Mouse (Mus musculus) liver, postnatal 0 days (tissue): Measurements from ENCODE around the gene Mmgt1. TPM values are rescaled to one million over a fixed set of nuclear protein-coding genes. Genes with fewer than 3 reads are reported as not detected.

Experiments used
- ATAC-seq: fragments of 200-750 bp; cut with Nextera tagmentation; 2 replicates; pipeline ENCODE4 v1.8.0; 2017; ENCODE audit warnings: mild to moderate bottlenecking, moderate library complexity
- DNase-seq: peaks from one replicate; pipeline ENCODE4 v3.0.0-alpha.2; 2016
- H3K27ac ChIP-seq: fragments of 300-500 bp; sonication (generic); 2 replicates; pipeline ENCODE4 v1.5.1; 2014; ENCODE audit warnings: antibody characterized with exemption, moderate library complexity, mild to moderate bottlenecking, low read depth
- H3K27me3 ChIP-seq: fragments of 300-500 bp; sonication (generic); 2 replicates; pipeline ENCODE4 v1.6.1; 2014; ENCODE audit warnings: low read length, control low read depth, mixed read lengths; ENCODE audit not compliant: insufficient read depth
- H3K36me3 ChIP-seq: fragments of 300-500 bp; sonication (generic); replicated peaks from 2 replicates; pipeline ENCODE4 v1.6.1; 2014; ENCODE audit warnings: mild to moderate bottlenecking, control low read depth, low read length, moderate library complexity, mixed read lengths; ENCODE audit not compliant: insufficient read depth
- H3K4me1 ChIP-seq: fragments of 300-500 bp; sonication (generic); 2 replicates; pipeline ENCODE4 v1.6.1; 2014; ENCODE audit warnings: antibody characterized with exemption, mild to moderate bottlenecking, control low read depth; ENCODE audit not compliant: insufficient read depth
- H3K4me2 ChIP-seq: fragments of 300-500 bp; sonication (generic); 2 replicates; pipeline ENCODE4 v1.6.1; 2014; ENCODE audit warnings: low read depth, mild to moderate bottlenecking, low read length, moderate library complexity, mixed read lengths
- H3K4me3 ChIP-seq: fragments of 300-500 bp; sonication (generic); 2 replicates; pipeline ENCODE4 v1.5.1; 2014; ENCODE audit warnings: low read depth, low read length
- H3K9ac ChIP-seq: fragments of 300-500 bp; sonication (generic); replicated peaks from 2 replicates; pipeline ENCODE4 v1.6.1; 2014; ENCODE audit warnings: mild to moderate bottlenecking, moderate library complexity
- H3K9me3 ChIP-seq: fragments of 300-500 bp; sonication (generic); 2 replicates; pipeline ENCODE4 v1.6.1; 2016; ENCODE audit warnings: mild to moderate bottlenecking, control low read depth, low read length, mixed read lengths
- CTCF ChIP-seq: sonication (generic); IDR thresholded peaks from 2 replicates; pipeline ENCODE4 v1.5.1; 2016; ENCODE audit warnings: antibody characterized with exemption, low read depth
- EP300 ChIP-seq: IDR thresholded peaks from 2 replicates; pipeline ENCODE4 v1.6.1; 2016; ENCODE audit warnings: antibody characterized with exemption, low read depth, mild to moderate bottlenecking
- WGBS: fragments of 180-500 bp; shearing (Covaris S2); extraction: QIAGEN DNeasy Blood & Tissue Kit; methylation state at CpG from one replicate; pipeline ENCODE4 v1.1.7; 2014; ENCODE audit not compliant: insufficient replicate concordance; 5-methylcytosine and 5-hydroxymethylcytosine counted together
- polyA plus RNA-seq: library from polyadenylated mRNA; unstranded; fragments of >200 nt; fragmentation: Nextera tagmentation; extraction: Ambion mirVana; gene quantifications from 2 replicates; pipeline ENCODE4 v1.2.1, GENCODE M21; 2015

Gene Mmgt1
- 4.8 and 5.0 TPM in 2 replicates for polyA plus RNA-seq

DNA sequence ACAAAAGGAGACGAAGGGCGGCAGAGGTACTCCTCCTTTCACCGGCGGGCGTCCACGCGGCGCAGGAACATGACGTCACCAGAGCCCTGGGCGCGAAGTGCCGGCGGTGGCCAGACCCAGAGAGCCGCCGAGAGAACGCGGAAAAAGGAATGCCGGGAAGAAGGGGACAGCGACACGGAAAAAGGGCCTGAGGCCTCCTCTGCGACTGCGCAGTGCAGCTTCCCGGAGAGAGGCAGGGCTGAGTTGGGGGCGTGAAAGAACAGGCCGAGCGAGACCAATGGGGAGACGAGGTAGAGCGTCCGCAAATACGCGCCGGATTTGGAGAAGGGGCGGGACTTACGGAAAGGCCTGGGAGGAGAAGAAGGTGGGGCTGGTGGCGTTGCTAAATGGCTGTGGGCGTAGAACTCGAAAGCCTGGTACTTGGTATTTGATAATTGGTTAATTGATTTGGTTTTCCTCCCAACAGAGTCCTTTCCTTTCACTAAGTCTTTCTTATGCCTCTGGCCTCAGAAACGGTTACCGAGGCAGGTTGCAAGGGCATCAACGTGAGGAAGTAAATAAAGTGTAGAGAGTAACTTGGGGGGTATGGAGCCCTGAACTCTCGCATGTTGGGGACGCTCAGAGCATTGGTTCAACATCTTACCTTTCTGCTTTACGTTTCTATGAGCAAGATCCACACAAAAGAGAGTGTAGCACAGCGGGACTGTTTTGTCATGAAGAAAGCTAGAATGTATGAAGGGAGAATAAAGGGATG, at the start of gene Mmgt1:
TSS of gene Mmgt1 (minus strand) at position 183 of the 754 bp plus-strand sequence.
- H3K9me3 ChIP-seq, result no peaks in the 10 kb centered on the region
- peak within 1 kb of the TSS; percentile 58 for H3K27ac ChIP-seq
- 13% methylated on average over 43 of the region's 44 CpGs for WGBS
- no peak for TF ChIP-seq CTCF
- no peak for TF ChIP-seq EP300
- H3K4me2 ChIP-seq, result peak within 1 kb of the TSS; percentile 69
- H3K36me3 ChIP-seq, result no peaks in the 10 kb centered on the region
- ATAC-seq (peak; percentile 98), DNase-seq (peak; percentile 89)
- peak within 1 kb of the TSS; percentile 85 for H3K9ac ChIP-seq
- H3K27me3 ChIP-seq, result no peaks in the 10 kb centered on the region
- H3K4me3 ChIP-seq, result peak within 1 kb of the TSS; percentile 71
- H3K4me1 ChIP-seq, result no peaks in the 10 kb centered on the region

DNA sequence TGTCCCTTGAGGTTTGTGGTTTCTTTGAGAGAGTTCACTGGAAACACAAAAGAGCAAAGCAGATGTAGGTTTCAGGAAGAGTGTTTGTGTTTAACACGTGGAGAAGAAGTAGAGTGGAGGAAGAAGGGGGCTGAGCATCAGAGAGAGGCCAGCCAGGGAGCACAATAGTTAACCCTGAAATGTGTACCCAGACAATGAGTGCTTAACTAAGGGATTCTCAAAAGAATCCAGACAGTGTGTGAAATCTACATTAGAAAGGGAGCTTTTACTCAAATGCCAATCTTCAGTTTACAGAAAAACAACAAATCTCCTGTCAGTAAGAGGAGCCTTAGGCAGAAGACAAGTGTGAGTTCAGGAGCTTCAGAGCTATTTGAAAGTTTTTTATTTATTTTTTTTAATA, 42.2 kb upstream of the Mmgt1 start:
- no peaks in the 10 kb centered on the region for H3K9me3 ChIP-seq
- no peak overlapping the region for H3K27ac ChIP-seq
- 19% methylated on average over 1 of the region's 1 CpGs for WGBS
- H3K9ac ChIP-seq, result no peak overlapping the region
- H3K36me3 ChIP-seq, result no peaks in the 10 kb centered on the region
- TF ChIP-seq CTCF (no peak), EP300 (no peak)
- ATAC-seq (no peak), DNase-seq (no peak)
- no peak overlapping the region for H3K4me2 ChIP-seq
- H3K4me1 ChIP-seq, result no peaks in the 10 kb centered on the region
- H3K27me3 ChIP-seq, result no peaks in the 10 kb centered on the region
- H3K4me3 ChIP-seq, result no peak overlapping the region

- TF ChIP-seq EP300 (no peak), CTCF (no peak)
- Histone ChIP-seq H3K27ac (no peak overlapping the region), H3K36me3 (no peaks in the 10 kb centered on the region), H3K9ac (no peak overlapping the region), H3K4me2 (no peak overlapping the region), H3K4me3 (no peak overlapping the region), H3K27me3 (no peaks in the 10 kb centered on the region), H3K4me1 (no peaks in the 10 kb centered on the region), H3K9me3 (no peaks in the 10 kb centered on the region)
- no peak for DNase-seq
- ATAC-seq, result no peak
- WGBS, result 81% methylated on average over 5 of the region's 5 CpGs
Observed at GRCm38 (mm10) chrX:56636185-56636584, 38.3 kb upstream of the Mmgt1 start.

DNA sequence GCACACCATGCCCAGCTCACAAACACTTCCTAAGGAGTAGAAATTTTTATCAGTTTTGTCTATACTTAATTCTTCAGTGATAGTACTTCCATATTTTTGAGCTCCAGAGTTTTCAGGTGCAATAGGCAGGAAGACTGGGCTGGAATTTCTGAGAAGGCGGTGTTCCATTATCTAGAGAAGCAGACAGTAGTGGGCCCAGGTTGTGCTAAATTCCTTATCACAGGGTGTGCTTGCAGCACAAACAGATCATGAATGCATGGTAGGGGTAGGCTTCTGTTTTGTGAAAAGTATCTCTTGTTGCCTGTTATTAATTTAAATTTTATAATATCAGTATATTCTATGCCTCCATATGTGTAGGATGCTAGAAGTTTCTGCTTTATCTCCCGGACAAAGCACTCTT, 17.4 kb upstream of the Mmgt1 start:
- 65% methylated on average over 2 of the region's 2 CpGs for WGBS
- no peak for ATAC-seq
- H3K4me2 ChIP-seq, result no peak overlapping the region
- no peaks in the 10 kb centered on the region for H3K9me3 ChIP-seq
- 0 out of 2 replicates have a peak, but pooled peaks cover 2% of the 10 kb centered on the region for H3K4me1 ChIP-seq
- no peak for TF ChIP-seq EP300
- H3K9ac ChIP-seq, result no peak overlapping the region
- H3K4me3 ChIP-seq, result no peak overlapping the region
- H3K36me3 ChIP-seq, result no peaks in the 10 kb centered on the region
- H3K27me3 ChIP-seq, result no peaks in the 10 kb centered on the region
- no peak for DNase-seq
- no peak overlapping the region for H3K27ac ChIP-seq

GRCm38 (mm10) chrX:56610318-56610694, 12.4 kb upstream of the Mmgt1 start:
- ATAC-seq (no peak), DNase-seq (peak; percentile 16)
- Histone ChIP-seq H3K27ac (no peak overlapping the region), H3K4me1 (peaks cover 4% of the 10 kb centered on the region; the same call in 1 of the 2 replicates), H3K36me3 (no peaks in the 10 kb centered on the region), H3K9me3 (no peaks in the 10 kb centered on the region), H3K4me3 (peak overlapping the region; percentile 73), H3K27me3 (no peaks in the 10 kb centered on the region), H3K4me2 (peak overlapping the region; percentile 82), H3K9ac (peak overlapping the region; percentile 72)
- WGBS, result 15% methylated on average over 13 of the region's 13 CpGs
- no peak for TF ChIP-seq CTCF
- TF ChIP-seq EP300, result no peak

DNA sequence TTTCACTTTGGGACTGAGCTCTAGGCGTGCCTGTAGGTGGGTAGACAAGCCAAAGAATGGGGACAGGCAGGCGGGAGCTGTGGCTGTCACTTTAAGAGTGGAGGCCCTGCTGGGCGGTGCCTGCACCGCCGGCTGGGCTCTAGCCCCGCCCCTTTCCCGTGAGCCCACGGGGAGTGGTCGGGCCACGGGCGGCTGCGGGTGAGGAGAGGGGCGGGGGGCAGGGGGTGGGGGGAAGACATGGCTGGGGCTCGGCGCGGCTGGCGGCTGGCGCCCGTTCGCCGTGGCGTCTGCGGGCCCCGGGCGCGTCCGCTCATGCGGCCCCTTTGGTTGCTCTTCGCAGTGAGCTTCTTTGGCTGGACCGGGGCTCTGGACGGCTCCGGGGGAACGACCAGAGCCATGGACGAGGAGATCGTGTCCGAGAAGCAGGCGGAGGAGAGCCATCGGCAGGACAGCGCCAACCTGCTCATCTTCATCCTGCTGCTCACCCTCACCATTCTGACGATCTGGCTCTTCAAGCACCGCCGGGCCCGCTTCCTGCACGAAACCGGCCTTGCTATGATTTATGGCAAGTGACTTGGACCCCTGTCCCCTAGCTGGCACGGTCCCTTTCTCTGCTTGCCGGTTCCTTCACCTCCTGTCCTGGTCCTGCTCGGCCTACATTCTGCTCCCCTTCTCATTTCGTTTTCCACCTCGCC, 11.9 kb upstream of the Mmgt1 start, which contains the start of gene Slc9a6:
TSS of gene Slc9a6 (plus strand) at position 135 of the 695 bp plus-strand sequence.
- H3K27me3 ChIP-seq, result no peaks in the 10 kb centered on the region
- ATAC-seq (peak; percentile 96), DNase-seq (peak; percentile 81)
- H3K4me3 ChIP-seq, result peak within 1 kb of the TSS; percentile 73
- H3K4me1 ChIP-seq, result peaks cover 4% of the 10 kb centered on the region; the same call in 1 of the 2 replicates
- H3K9ac ChIP-seq, result peak within 1 kb of the TSS; percentile 72
- H3K27ac ChIP-seq, result peak within 1 kb of the TSS; percentile 64
- peak within 1 kb of the TSS; percentile 82 for H3K4me2 ChIP-seq
- WGBS, result 16% methylated on average over 31 of the region's 50 CpGs
- H3K36me3 ChIP-seq, result no peaks in the 10 kb centered on the region
- TF ChIP-seq CTCF, result no peak
- no peak for TF ChIP-seq EP300
- no peaks in the 10 kb centered on the region for H3K9me3 ChIP-seq
